In genomic region chr13:108273034-108273433, GRCm38 (mm10) we compare ENCODE assay signal across 18 mouse cellular contexts. TPM values are rescaled to one million over a fixed set of nuclear protein-coding genes. Genes with fewer than 3 reads are reported as not detected.
DNase-seq lines count a peak whose midpoint lies in the region; ATAC-seq lines count a peak whose summit lies in the region.
"Had no signal": no experiment of that assay in that cellular context is flagged by ENCODE, and none has a peak within 500 bp of the region (broad histone marks: within the 10 kb centered on the region; RNA-seq: fewer than 3 reads in every experiment).

No protein-coding gene starts in this region.

- H3K9me3 ChIP-seq in hindbrain, embryonic 11.5 days (ENCODE audit: control insufficient read depth, low read length) = no peaks in the 10 kb centered on the region
- no peaks in the 10 kb centered on the region for H3K9me3 ChIP-seq in hindbrain, embryonic 12.5 days (replicated peaks)
- H3K9me3 ChIP-seq in lung, embryonic 15.5 days = no peaks in the 10 kb centered on the region
- H3K9me3 ChIP-seq in limb, embryonic 10.5 days (replicated peaks) = no peaks in the 10 kb centered on the region
- no peaks in the 10 kb centered on the region for H3K9me3 ChIP-seq in limb, embryonic 15.5 days
- H3K9me3 ChIP-seq: embryonic facial prominence, embryonic 12.5 days had no signal

- DNase-seq in hindbrain, embryonic 11.5 days (ENCODE audit: low spot score) = peak; percentile 5
- DNase-seq in lung, postnatal 14 days = no peak
- peak; percentile 48 for DNase-seq in limb, embryonic 10.5 days (ENCODE audit: low spot score)
- DNase-seq: adrenal gland, postnatal 14 days; cerebellum, postnatal 14 days; heart, adult 18-20 months; layer of hippocampus, postnatal 36 days; right cerebral cortex, postnatal 14 days; thymus, postnatal 25 days had no signal

- H3K4me1 ChIP-seq in hindbrain, embryonic 11.5 days (replicated peaks; ENCODE audit: control insufficient read depth, insufficient read depth, low read length) = no peaks in the 10 kb centered on the region
- no peaks in the 10 kb centered on the region for H3K4me1 ChIP-seq in hindbrain, embryonic 12.5 days
- peaks cover 25% of the 10 kb centered on the region for H3K4me1 ChIP-seq in lung, embryonic 15.5 days
- H3K4me1 ChIP-seq in limb, embryonic 10.5 days = peaks cover 37% of the 10 kb centered on the region
- peaks cover 14% of the 10 kb centered on the region for H3K4me1 ChIP-seq in limb, embryonic 15.5 days

- no peak overlapping the region for H3K9ac ChIP-seq in hindbrain, embryonic 11.5 days (ENCODE audit: low read depth, low read length)
- no peak overlapping the region for H3K9ac ChIP-seq in hindbrain, embryonic 12.5 days
- no peak overlapping the region for H3K9ac ChIP-seq in lung, embryonic 15.5 days
- H3K9ac ChIP-seq in limb, embryonic 15.5 days = no peak overlapping the region
- H3K9ac ChIP-seq: embryonic facial prominence, embryonic 12.5 days had no signal

- 0 out of 2 replicates have a peak, but pooled peaks have one; percentile 38 for ATAC-seq in hindbrain, embryonic 11.5 days (ENCODE audit: low FRiP score)
- no peak for ATAC-seq in hindbrain, embryonic 12.5 days (ENCODE audit: low FRiP score)
- ATAC-seq in lung, embryonic 15.5 days (ENCODE audit: borderline replicate concordance, extremely low read depth, low FRiP score, low TSS enrichment) = no peak
- ATAC-seq in limb, embryonic 15.5 days (ENCODE audit: insufficient number of reproducible peaks, low FRiP score, low TSS enrichment, low read depth) = no peak
- no peak for ATAC-seq in megakaryocyte-erythroid progenitor cell, adult 5-6 weeks (replicated peaks; ENCODE audit: low FRiP score, low TSS enrichment, poor library complexity, severe bottlenecking)
- ATAC-seq: CD4-positive, CD25-positive, alpha-beta regulatory T cell, adult 4 months had no signal

- no peak overlapping the region for H3K4me3 ChIP-seq in hindbrain, embryonic 11.5 days (ENCODE audit: low read depth, low read length)
- no peak overlapping the region for H3K4me3 ChIP-seq in hindbrain, embryonic 12.5 days
- H3K4me3 ChIP-seq in lung, embryonic 15.5 days = no peak overlapping the region
- peak overlapping the region; percentile 29 for H3K4me3 ChIP-seq in limb, embryonic 10.5 days
- no peak overlapping the region for H3K4me3 ChIP-seq in limb, embryonic 15.5 days
- H3K4me3 ChIP-seq: embryonic facial prominence, embryonic 12.5 days had no signal

- H3K27me3 ChIP-seq in hindbrain, embryonic 11.5 days (ENCODE audit: control insufficient read depth, insufficient read depth, low read length) = no peaks in the 10 kb centered on the region
- no peaks in the 10 kb centered on the region for H3K27me3 ChIP-seq in hindbrain, embryonic 12.5 days
- H3K27me3 ChIP-seq in lung, embryonic 15.5 days = no peaks in the 10 kb centered on the region
- H3K27me3 ChIP-seq in limb, embryonic 10.5 days (ENCODE audit: low read depth, poor library complexity, severe bottlenecking) = no peaks in the 10 kb centered on the region
- H3K27me3 ChIP-seq in limb, embryonic 15.5 days = no peaks in the 10 kb centered on the region
- H3K27me3 ChIP-seq: embryonic facial prominence, embryonic 12.5 days had no signal

- no peaks in the 10 kb centered on the region for H3K36me3 ChIP-seq in hindbrain, embryonic 11.5 days (ENCODE audit: control insufficient read depth, insufficient read depth, low read length)
- H3K36me3 ChIP-seq in hindbrain, embryonic 12.5 days = no peaks in the 10 kb centered on the region
- no peaks in the 10 kb centered on the region for H3K36me3 ChIP-seq in lung, embryonic 15.5 days
- H3K36me3 ChIP-seq in limb, embryonic 10.5 days = no peaks in the 10 kb centered on the region
- H3K36me3 ChIP-seq in limb, embryonic 15.5 days = no peaks in the 10 kb centered on the region
- H3K36me3 ChIP-seq: embryonic facial prominence, embryonic 12.5 days had no signal

- 65% methylated on average over 15 of the region's 15 CpGs for WGBS in hindbrain, embryonic 11.5 days
- WGBS in hindbrain, embryonic 12.5 days = 54% methylated on average over 15 of the region's 15 CpGs
- 46% methylated on average over 15 of the region's 15 CpGs for WGBS in lung, embryonic 15.5 days
- 41% methylated on average over 15 of the region's 15 CpGs for WGBS in limb, embryonic 10.5 days
- WGBS in limb, embryonic 15.5 days = 35% methylated on average over 15 of the region's 15 CpGs

- H3K27ac ChIP-seq in hindbrain, embryonic 11.5 days (ENCODE audit: low read depth, low read length) = no peak overlapping the region
- H3K27ac ChIP-seq in hindbrain, embryonic 12.5 days = no peak overlapping the region
- no peak overlapping the region for H3K27ac ChIP-seq in lung, embryonic 15.5 days
- peak overlapping the region; percentile 80 for H3K27ac ChIP-seq in limb, embryonic 10.5 days
- no peak overlapping the region for H3K27ac ChIP-seq in limb, embryonic 15.5 days
- H3K27ac ChIP-seq: embryonic facial prominence, embryonic 12.5 days; stomach, postnatal 0 days had no signal

- H3K4me2 ChIP-seq in hindbrain, embryonic 11.5 days (replicated peaks; ENCODE audit: low read depth, low read length) = no peak overlapping the region
- no peak overlapping the region for H3K4me2 ChIP-seq in hindbrain, embryonic 12.5 days (replicated peaks)
- peak overlapping the region; percentile 30 for H3K4me2 ChIP-seq in lung, embryonic 15.5 days
- H3K4me2 ChIP-seq in limb, embryonic 15.5 days = peak overlapping the region; percentile 19; the same call in 1 of the 2 replicates
- H3K4me2 ChIP-seq: embryonic facial prominence, embryonic 12.5 days had no signal

RNA-seq across cellular contexts. Expression of gene Depdc1b, which starts 43.1 kb away (rescaled TPM):
- 14.0 and 17.0 TPM in 2 replicates for polyA plus RNA-seq in hindbrain, embryonic 11.5 days (2014; fragmentation: Nextera tagmentation; extraction: Ambion mirVana)
- 8.1 and 9.2 TPM in 2 replicates for polyA plus RNA-seq in hindbrain, embryonic 12.5 days (2016; fragmentation: Nextera tagmentation; extraction: Ambion mirVana)
- polyA plus RNA-seq in lung, embryonic 15.5 days (2015; fragmentation: Nextera tagmentation; extraction: Ambion mirVana) = 13.4 and 15.2 TPM in 2 replicates
- 20.9 and 22.0 TPM in 2 replicates for polyA plus RNA-seq in limb, embryonic 10.5 days (2016; fragmentation: Nextera tagmentation; extraction: Ambion mirVana)
- 6.0 and 6.9 TPM in 2 replicates for polyA plus RNA-seq in limb, embryonic 15.5 days (2015; fragmentation: Nextera tagmentation; extraction: Ambion mirVana)
- total RNA-seq in megakaryocyte-erythroid progenitor cell, adult 5-6 weeks (2014; fragmentation: Nextera tagmentation) = 3.9 and 12.0 TPM in 2 replicates
- total RNA-seq in megakaryocyte-erythroid progenitor cell, adult 5-6 weeks (2017) = 9.8 and 11.2 TPM in 2 replicates
- total RNA-seq: gastrocnemius, adult 18-20 months had no signal

RNA-seq across cellular contexts. Expression of gene Elovl7, which starts 58.8 kb away (rescaled TPM):
- polyA plus RNA-seq in hindbrain, embryonic 11.5 days (2014; fragmentation: Nextera tagmentation; extraction: Ambion mirVana) = 1.0 and 1.3 TPM in 2 replicates
- 1.5 and 1.6 TPM in 2 replicates for polyA plus RNA-seq in hindbrain, embryonic 12.5 days (2016; fragmentation: Nextera tagmentation; extraction: Ambion mirVana)
- 10.2 and 11.5 TPM in 2 replicates for polyA plus RNA-seq in lung, embryonic 15.5 days (2015; fragmentation: Nextera tagmentation; extraction: Ambion mirVana)
- 0.90 and 0.95 TPM in 2 replicates for polyA plus RNA-seq in limb, embryonic 10.5 days (2016; fragmentation: Nextera tagmentation; extraction: Ambion mirVana)
- polyA plus RNA-seq in limb, embryonic 15.5 days (2015; fragmentation: Nextera tagmentation; extraction: Ambion mirVana) = 21.4 and 21.7 TPM in 2 replicates
- total RNA-seq in megakaryocyte-erythroid progenitor cell, adult 5-6 weeks (2014; fragmentation: Nextera tagmentation) = 0.46 and 0.54 TPM in 2 replicates
- 0.08 and 1.6 TPM in 2 replicates for total RNA-seq in megakaryocyte-erythroid progenitor cell, adult 5-6 weeks (2017)
- total RNA-seq: MEL had no signal

Comparison
In these comparisons a context has a peak if more than half of its experiments do, and no peak if none do; other contexts are left out.
1. H3K4me2 ChIP-seq: peak in lung, embryonic 15.5 days (single experiment) and limb, embryonic 15.5 days (single experiment); none in hindbrain, embryonic 11.5 days (single experiment) and hindbrain, embryonic 12.5 days (single experiment).